Mouse (Mus musculus): ENCODE measurements around the gene Pknox1. TPM values are rescaled to one million over a fixed set of nuclear protein-coding genes. Genes with fewer than 3 reads are reported as not detected.
A peak's percentile ranks its signal among the peaks of the same experiment; 100 is the strongest.

Pknox1 gene
- polyA plus RNA-seq, 1 experiment from 2014 or later: 32.2 TPM

- Histone ChIP-seq H3K36me3 (no peaks in the 10 kb centered on the region), H3K27ac (no peak overlapping the region), H3K9ac (no peak overlapping the region), H3K27me3 (peaks cover 21% of the 10 kb centered on the region), H3K4me1 (peaks cover 24% of the 10 kb centered on the region), H3K9me3 (no peaks in the 10 kb centered on the region), H3K4me3 (no peak overlapping the region), H3K4me2 (no peak overlapping the region)
- WGBS: 59% methylated on average over 4 of the region's 4 CpGs
- no peak for ATAC-seq (ENCODE audit: insufficient number of reproducible peaks, low FRiP score, low TSS enrichment, low read depth)
These were observed 75.1 kb downstream of the Pknox1 start for GRCm38 (mm10) chr17:31639651-31640050.

GRCm38 (mm10) chr17:31642331-31642730 lies 77.8 kb downstream of the Pknox1 start:
- H3K27ac ChIP-seq: no peak overlapping the region
- no peaks in the 10 kb centered on the region for H3K9me3 ChIP-seq
- no peaks in the 10 kb centered on the region for H3K27me3 ChIP-seq
- H3K36me3 ChIP-seq: peaks cover 19% of the 10 kb centered on the region
- no peak overlapping the region for H3K4me2 ChIP-seq
- no peak overlapping the region for H3K4me3 ChIP-seq
- 57% methylated on average over 8 of the region's 8 CpGs for WGBS
- no peak for ATAC-seq (ENCODE audit: insufficient number of reproducible peaks, low FRiP score, low TSS enrichment, low read depth)
- peaks cover 8% of the 10 kb centered on the region for H3K4me1 ChIP-seq
- no peak overlapping the region for H3K9ac ChIP-seq

GRCm38 (mm10) chr17:31642913-31643312 lies 78.4 kb downstream of the Pknox1 start:
- Histone ChIP-seq H3K4me2 (no peak overlapping the region), H3K9ac (no peak overlapping the region), H3K36me3 (peaks cover 25% of the 10 kb centered on the region), H3K27ac (no peak overlapping the region), H3K4me1 (peaks cover 2% of the 10 kb centered on the region), H3K4me3 (no peak overlapping the region), H3K9me3 (no peaks in the 10 kb centered on the region), H3K27me3 (no peaks in the 10 kb centered on the region)
- no peak for ATAC-seq (ENCODE audit: insufficient number of reproducible peaks, low FRiP score, low TSS enrichment, low read depth)
- 77% methylated on average over 4 of the region's 4 CpGs for WGBS

- no peaks in the 10 kb centered on the region for H3K9me3 ChIP-seq
- no peaks in the 10 kb centered on the region for H3K27me3 ChIP-seq
- WGBS: 93% methylated on average over 5 of the region's 5 CpGs
- no peak overlapping the region for H3K9ac ChIP-seq
- H3K4me2 ChIP-seq: no peak overlapping the region
- peaks cover 60% of the 10 kb centered on the region for H3K36me3 ChIP-seq
- no peak overlapping the region for H3K27ac ChIP-seq
- H3K4me1 ChIP-seq: no peaks in the 10 kb centered on the region
- H3K4me3 ChIP-seq: no peak overlapping the region
- ATAC-seq (ENCODE audit: insufficient number of reproducible peaks, low FRiP score, low TSS enrichment, low read depth): peak; percentile 35; the same call in 1 of the 2 replicates
These were observed 81.9 kb downstream of the Pknox1 start for GRCm38 (mm10) chr17:31646199-31647002.

- peaks cover 88% of the 10 kb centered on the region for H3K36me3 ChIP-seq
- no peak overlapping the region for H3K27ac ChIP-seq
- no peak overlapping the region for H3K4me2 ChIP-seq
- no peak for ATAC-seq (ENCODE audit: insufficient number of reproducible peaks, low FRiP score, low TSS enrichment, low read depth)
- H3K4me3 ChIP-seq: no peak overlapping the region
- H3K9me3 ChIP-seq: no peaks in the 10 kb centered on the region
- H3K27me3 ChIP-seq: no peaks in the 10 kb centered on the region
- WGBS: 90% methylated on average over 14 of the region's 14 CpGs
- H3K4me1 ChIP-seq: peaks cover 13% of the 10 kb centered on the region
- no peak overlapping the region for H3K9ac ChIP-seq
These were observed 87.6 kb downstream of the Pknox1 start for GRCm38 (mm10) chr17:31652152-31652551.

GRCm38 (mm10) chr17:31653277-31653676 lies 88.7 kb downstream of the Pknox1 start:
- H3K9ac ChIP-seq: no peak overlapping the region
- ATAC-seq (ENCODE audit: insufficient number of reproducible peaks, low FRiP score, low TSS enrichment, low read depth): no peak
- no peak overlapping the region for H3K27ac ChIP-seq
- H3K4me2 ChIP-seq: no peak overlapping the region
- no peaks in the 10 kb centered on the region for H3K9me3 ChIP-seq
- no peak overlapping the region for H3K4me3 ChIP-seq
- H3K36me3 ChIP-seq: peaks cover 77% of the 10 kb centered on the region
- WGBS: 82% methylated on average over 6 of the region's 6 CpGs
- H3K4me1 ChIP-seq: peaks cover 18% of the 10 kb centered on the region
- H3K27me3 ChIP-seq: no peaks in the 10 kb centered on the region

- H3K9me3 ChIP-seq: no peaks in the 10 kb centered on the region
- H3K9ac ChIP-seq: no peak overlapping the region
- H3K36me3 ChIP-seq: peaks cover 56% of the 10 kb centered on the region
- H3K27me3 ChIP-seq: no peaks in the 10 kb centered on the region
- peaks cover 24% of the 10 kb centered on the region for H3K4me1 ChIP-seq
- no peak overlapping the region for H3K4me2 ChIP-seq
- H3K27ac ChIP-seq: no peak overlapping the region
- no peak overlapping the region for H3K4me3 ChIP-seq
- no peak for ATAC-seq (ENCODE audit: insufficient number of reproducible peaks, low FRiP score, low TSS enrichment, low read depth)
- 75% methylated on average over 4 of the region's 4 CpGs for WGBS
These were observed 90.8 kb downstream of the Pknox1 start for GRCm38 (mm10) chr17:31655366-31655765.

- peaks cover 43% of the 10 kb centered on the region for H3K36me3 ChIP-seq
- H3K4me2 ChIP-seq: peak overlapping the region; percentile 67; the same call in 1 of the 2 replicates
- no peak overlapping the region for H3K9ac ChIP-seq
- H3K4me3 ChIP-seq: peak overlapping the region; percentile 92; the same call in 1 of the 2 replicates
- H3K9me3 ChIP-seq: no peaks in the 10 kb centered on the region
- no peak for ATAC-seq (ENCODE audit: insufficient number of reproducible peaks, low FRiP score, low TSS enrichment, low read depth)
- H3K4me1 ChIP-seq: peaks cover 24% of the 10 kb centered on the region
- 86% methylated on average over 5 of the region's 5 CpGs for WGBS
- H3K27me3 ChIP-seq: no peaks in the 10 kb centered on the region
- H3K27ac ChIP-seq: no peak overlapping the region
These were observed 92.1 kb downstream of the Pknox1 start for GRCm38 (mm10) chr17:31656682-31657081.

Small RNA genes within 50 kb of the gene (microRNA-seq; reads per million reads assigned to microRNA genes)
- not detected for gene Gm24970

Other genes with a start within 250 kb of the Pknox1 start
- 23.4 and 23.9 TPM in 2 replicates for gene Pde9a, start 178.5 kb upstream of the Pknox1 start, polyA plus RNA-seq (2015; fragmentation: Nextera tagmentation; extraction: Ambion mirVana)
- gene Wdr4, start 44.8 kb upstream of the Pknox1 start, polyA plus RNA-seq (2015; fragmentation: Nextera tagmentation; extraction: Ambion mirVana): 33.8 and 35.2 TPM in 2 replicates
- gene Ndufv3, start 44.6 kb upstream of the Pknox1 start, polyA plus RNA-seq (2015; fragmentation: Nextera tagmentation; extraction: Ambion mirVana): 251 and 280 TPM in 2 replicates
- 6.2 and 7.5 TPM in 2 replicates for gene Cbs, start 72.5 kb downstream of the Pknox1 start, polyA plus RNA-seq (2015; fragmentation: Nextera tagmentation; extraction: Ambion mirVana)
- gene U2af1, start 94.2 kb downstream of the Pknox1 start, polyA plus RNA-seq (2015; fragmentation: Nextera tagmentation; extraction: Ambion mirVana): 283 and 297 TPM in 2 replicates
- 0.77 and 1.1 TPM in 2 replicates for gene Cryaa, start 113.1 kb downstream of the Pknox1 start, polyA plus RNA-seq (2015; fragmentation: Nextera tagmentation; extraction: Ambion mirVana)